Mouse (Mus musculus): ENCODE results near the gene Oas1d.

DNA sequence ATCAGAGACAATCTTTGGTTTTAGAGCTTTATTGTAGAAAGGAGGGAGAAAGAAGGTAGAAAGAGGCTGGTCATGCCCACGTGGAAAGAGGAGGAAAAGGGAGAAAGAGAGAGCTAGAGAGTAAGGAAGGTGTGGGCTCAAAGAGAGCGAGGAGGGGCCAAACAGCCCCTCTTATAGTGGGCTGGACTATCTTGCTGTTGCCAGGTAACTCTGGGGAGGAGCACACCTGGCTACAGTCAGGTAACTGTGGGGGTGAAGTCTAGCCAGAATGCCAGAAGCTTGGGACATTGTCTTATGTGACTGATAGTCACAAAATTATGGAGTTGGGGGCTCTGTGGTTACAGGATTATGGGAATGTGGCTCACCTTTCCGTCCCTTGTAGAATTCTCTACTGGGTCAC, 44.3 kb upstream of the Oas1d start:
- no peak for TF ChIP-seq CTCF (IDR thresholded peaks at IDR 0.05; ENCODE audit: low read depth, low read length)
- no peak for TF ChIP-seq TAL1 (conservative IDR thresholded peaks at IDR 0.05; ENCODE audit: low read depth, low read length)
- TF ChIP-seq GATA2 (IDR thresholded peaks at IDR 0.05; ENCODE audit: borderline replicate concordance, low read depth, low read length), result no peak
- no peak for TF ChIP-seq GATA1 (IDR thresholded peaks at IDR 0.05; ENCODE audit: borderline replicate concordance, low read length)
- TF ChIP-seq POLR2AphosphoS5 (IDR thresholded peaks at IDR 0.05; ENCODE audit: insufficient replicate concordance, low read depth, low read length), result no peak

Measured in G1E (cell line).